18 mouse cellular contexts compared by ENCODE assay signal in genomic region chr14:77529201-77529600, GRCm38 (mm10).
DNase-seq lines count a peak whose midpoint lies in the region; TF ChIP-seq lines count a peak whose summit lies in the region.
"Had no signal": no experiment of that assay in that cellular context is flagged by ENCODE, and none has a peak within 500 bp of the region (broad histone marks: within the 10 kb centered on the region; RNA-seq: fewer than 3 reads in every experiment).

No protein-coding gene starts in this region.

- intact Hi-C loops in left cerebral cortex, postnatal 4 days (cut with DNase I) = no loop called here

- TF ChIP-seq CTCF in brain, embryonic 14.5 days (IDR thresholded peaks at IDR 0.05; ENCODE audit: borderline replicate concordance, extremely low read depth, insufficient read depth, insufficient read length) = no peak

- TF ChIP-seq POLR2A in brain, embryonic 14.5 days (IDR thresholded peaks at IDR 0.05; ENCODE audit: borderline replicate concordance, extremely low read depth, insufficient read depth, insufficient read length, poor library complexity, severe bottlenecking) = no peak

- peak; percentile 55 for DNase-seq in heart, adult 11 months
- DNase-seq in heart, adult 9 months (ENCODE audit: low spot score in 2 of 2) = no peak
- peak; percentile 63 for DNase-seq in left cerebral cortex, postnatal 4 days
- no peak for DNase-seq in left cerebral cortex, adult 11 months (ENCODE audit: low spot score)
- DNase-seq in brain, embryonic 14.5 days (ENCODE audit: low read depth) = peak; percentile 43
- DNase-seq in retina, postnatal 7 days (ENCODE audit: low read depth, low spot score) = peak; percentile 14
- no peak for DNase-seq in kidney, postnatal 25 days
- DNase-seq: adrenal gland, adult 8-10 months; cerebellum, adult 11-12 months; cerebellum, postnatal 36 days; gastrocnemius, postnatal 25 days; heart, adult 18-20 months; heart, postnatal 4 days; kidney, postnatal 14 days; liver, embryonic 13.5 days; lung, adult 18-20 months; lung, postnatal 4 days; right cerebral cortex, postnatal 25 days had no signal

Comparison
In these comparisons a context has a peak if more than half of its experiments do, and no peak if none do; other contexts are left out.
1. DNase-seq: peak in heart, adult 11 months (single experiment), left cerebral cortex, postnatal 4 days (single experiment), brain, embryonic 14.5 days (single experiment) and retina, postnatal 7 days (single experiment); none in heart, adult 9 months (0 of 2), left cerebral cortex, adult 11 months (single experiment) and kidney, postnatal 25 days (0 of 2).